Mouse (Mus musculus) gonadal fat pad, adult 2 months (tissue): Measurements from ENCODE around the gene Olfr1406. TPM values are rescaled to one million over a fixed set of nuclear protein-coding genes. Genes with fewer than 3 reads are reported as not detected.
"Not testable (repeated sequence)": the region's sequence is repeated elsewhere in the genome, so short reads cannot be mapped to it uniquely, and the experiment has no call there.

Experiments used
- DNase-seq: peaks from one replicate; pipeline ENCODE4 v3.0.0-alpha.2; 2012; ENCODE audit warnings: low read depth
- polyA plus RNA-seq: library from polyadenylated mRNA; depleted of rRNA; stranded (reverse); fragments of >200 nt; gene quantifications from 2 replicates; pipeline ENCODE4 v1.2.3, GENCODE M21; 2012; rRNA removed

The Olfr1406 gene
- not detected in 2 replicates for polyA plus RNA-seq

GRCm38 (mm10) chr1:173190540-173190939, at the start of gene Olfr1406:
TSS of gene Olfr1406 (minus strand) at chr1:173190640.
- no peak for DNase-seq

DNA sequence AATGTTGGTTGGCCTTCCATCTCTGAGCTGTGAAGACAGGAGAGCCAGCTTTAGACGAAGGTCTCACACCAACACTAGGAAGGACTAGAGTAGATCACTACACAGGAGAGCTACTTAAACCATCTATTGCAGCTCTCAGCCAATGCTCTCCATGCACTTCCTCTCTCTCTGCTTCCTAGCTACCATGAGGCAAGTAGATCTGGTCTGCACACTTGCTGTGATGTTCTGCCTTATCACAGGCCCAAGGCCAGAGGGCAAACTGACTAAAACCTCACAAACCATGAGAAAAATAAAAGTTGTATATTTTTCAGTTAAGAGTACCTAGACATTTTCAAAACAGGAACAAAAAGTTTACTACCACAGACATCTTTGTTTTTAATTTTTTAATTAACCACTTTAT, 46.6 kb upstream of the Olfr1406 start:
- DNase-seq = not testable (repeated sequence)

DNA sequence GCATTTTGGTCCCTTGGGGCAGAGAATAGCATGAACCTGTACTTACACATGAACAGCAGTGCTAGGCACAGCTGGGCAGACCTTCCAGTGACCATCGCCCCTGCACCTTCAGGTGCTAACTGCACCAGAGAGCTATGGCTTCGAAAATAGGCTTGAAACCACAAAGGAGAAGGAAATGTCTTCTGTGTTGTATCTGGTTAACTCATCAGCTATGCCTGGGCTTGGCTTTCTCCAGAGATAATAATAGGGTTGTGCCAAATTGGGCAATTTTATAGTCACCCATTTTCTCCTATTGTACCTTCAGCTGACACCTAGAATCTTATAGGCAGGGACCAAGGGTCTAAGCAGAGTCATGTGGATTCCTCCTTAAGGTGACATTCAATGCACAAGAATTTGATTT, 36.6 kb upstream of the Olfr1406 start, which contains the start of gene Fcer1a:
Gene Fcer1a (minus strand): TSS at position 134 of the 400 bp plus-strand sequence.
- DNase-seq = no peak

- DNase-seq = no peak
These were observed 26.0 kb upstream of the Olfr1406 start for GRCm38 (mm10) chr1:173216481-173216880.

GRCm38 (mm10) chr1:173212092-173212491, 21.7 kb upstream of the Olfr1406 start, which contains the start of gene Olfr1404:
TSS of gene Olfr1404 (plus strand) at chr1:173212392.
- no peak for DNase-seq

DNA sequence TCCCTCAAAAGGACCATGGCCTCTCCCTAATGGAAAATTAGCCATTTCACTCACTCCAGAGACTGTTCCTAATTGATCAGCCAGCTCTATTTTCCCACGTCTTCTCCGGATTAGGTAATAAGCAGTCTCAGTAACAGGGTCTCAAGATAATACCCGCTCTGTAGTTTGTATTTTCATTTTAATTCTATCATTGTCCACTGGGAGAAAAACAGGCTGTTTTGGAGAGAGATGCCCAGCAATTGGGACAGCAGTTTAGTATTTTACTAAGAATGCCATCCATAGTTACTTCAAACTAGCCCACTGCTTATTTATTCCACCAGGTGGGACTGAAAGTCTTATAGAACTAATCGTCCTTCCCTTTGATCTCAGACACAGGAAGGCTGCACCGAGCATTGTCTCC, 7.1 kb upstream of the Olfr1406 start, which contains the start of gene Olfr218:
Gene Olfr218 (plus strand): TSS at position 301 of the 400 bp plus-strand sequence.
- no peak for DNase-seq

GRCm38 (mm10) chr1:173196359-173196758, 5.9 kb upstream of the Olfr1406 start:
- DNase-seq = no peak

DNA sequence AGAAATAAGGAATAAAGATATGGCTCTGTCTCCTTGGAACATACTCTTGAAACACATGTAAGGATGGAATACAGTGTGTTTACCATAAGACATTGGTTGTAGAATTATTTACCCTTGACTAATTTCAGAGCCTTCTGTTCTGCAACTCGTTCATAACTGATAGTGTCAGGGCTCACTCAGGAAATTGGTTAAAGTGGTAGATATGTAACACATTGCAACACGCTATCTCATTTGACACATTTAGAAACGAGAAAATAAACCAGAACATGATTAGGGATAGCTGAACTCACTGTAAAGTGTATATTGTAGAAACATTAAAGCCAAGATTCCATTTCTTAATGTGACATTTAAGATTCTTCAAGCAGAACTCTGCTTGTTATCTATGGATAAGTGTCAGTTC, 1.6 kb upstream of the Olfr1406 start:
- DNase-seq = no peak

GRCm38 (mm10) chr1:173174154-173174842, 16.1 kb downstream of the Olfr1406 start:
- DNase-seq = no peak

DNA sequence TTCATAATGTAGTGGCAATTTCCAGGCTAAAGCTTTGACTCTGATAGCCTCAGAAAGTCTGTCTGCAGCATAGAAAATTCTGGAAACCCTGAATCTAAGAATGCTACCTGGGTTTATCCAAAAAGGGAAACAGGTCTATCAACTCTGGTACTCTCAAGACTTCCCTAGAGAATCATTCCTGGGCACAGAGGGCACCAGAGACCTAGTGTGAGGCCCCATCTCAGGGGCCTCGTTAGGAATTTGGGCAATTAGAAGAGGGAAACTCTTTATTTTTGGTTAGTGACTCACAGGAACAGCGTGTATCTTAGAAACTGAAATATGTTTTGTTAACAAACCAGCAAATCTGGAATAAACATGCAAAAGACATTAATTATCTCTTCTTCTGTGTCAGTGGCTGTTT, 53.2 kb downstream of the Olfr1406 start, which contains the start of gene Olfr1408:
Gene Olfr1408 (minus strand): TSS at position 101 of the 400 bp plus-strand sequence.
- DNase-seq = no peak

Other genes with a start within 250 kb of the Olfr1406 start
- not detected in 2 replicates for gene Olfr16, start 240.2 kb downstream of the Olfr1406 start, polyA plus RNA-seq
- gene Olfr1408, start 53.3 kb downstream of the Olfr1406 start, polyA plus RNA-seq = not detected in 2 replicates
- not detected in 2 replicates for gene Olfr218, start 7.2 kb upstream of the Olfr1406 start, polyA plus RNA-seq
- gene Olfr1404, start 21.8 kb upstream of the Olfr1406 start, polyA plus RNA-seq = not detected in 2 replicates
- 0.37 TPM in 1 of 2 replicates, not detected in the other for gene Fcer1a, start 36.6 kb upstream of the Olfr1406 start, polyA plus RNA-seq
- not detected in 2 replicates for gene Olfr418, start 75.4 kb upstream of the Olfr1406 start, polyA plus RNA-seq
- gene Mptx2, start 87.1 kb upstream of the Olfr1406 start, polyA plus RNA-seq = not detected in 2 replicates
- gene Ackr1, start 143.1 kb upstream of the Olfr1406 start, polyA plus RNA-seq = 9.0 and 12.5 TPM in 2 replicates
- gene Aim2, start 160.2 kb upstream of the Olfr1406 start, polyA plus RNA-seq = 1.3 and 2.7 TPM in 2 replicates
- 8.5 and 11.4 TPM in 2 replicates for gene Cadm3, start 177.1 kb upstream of the Olfr1406 start, polyA plus RNA-seq